Mouse (Mus musculus) midbrain, embryonic 12.5 days (tissue): ENCODE results near the gene Ube4a. TPM values are rescaled to one million over a fixed set of nuclear protein-coding genes. Genes with fewer than 3 reads are reported as not detected.
A peak's percentile ranks its signal among the peaks of the same experiment; 100 is the strongest.

ENCODE experiments used
- ATAC-seq: fragments of 200-750 bp; cut with Nextera tagmentation; 2 replicates; pipeline ENCODE4 v1.8.0; 2017; ENCODE audit warnings: low read depth, moderate TSS enrichment, moderate library complexity; ENCODE audit not compliant: low FRiP score
- H3K27ac ChIP-seq: fragments of 300-500 bp; sonication (generic); replicated peaks from 2 replicates; pipeline ENCODE4 v1.5.1; 2016; ENCODE audit warnings: mild to moderate bottlenecking
- H3K27me3 ChIP-seq: fragments of 300-500 bp; sonication (generic); 2 replicates; pipeline ENCODE4 v1.6.1; 2016; ENCODE audit warnings: mild to moderate bottlenecking
- H3K36me3 ChIP-seq: fragments of 300-500 bp; sonication (generic); 2 replicates; pipeline ENCODE4 v1.6.1; 2016
- H3K4me1 ChIP-seq: fragments of 300-500 bp; sonication (generic); 2 replicates; pipeline ENCODE4 v1.6.1; 2016
- H3K4me2 ChIP-seq: fragments of 300-500 bp; sonication (generic); replicated peaks from 2 replicates; pipeline ENCODE4 v1.6.1; 2016; ENCODE audit warnings: mild to moderate bottlenecking, moderate library complexity
- H3K4me3 ChIP-seq: fragments of 300-500 bp; sonication (generic); 2 replicates; pipeline ENCODE4 v1.5.1; 2016; ENCODE audit warnings: mild to moderate bottlenecking
- H3K9ac ChIP-seq: fragments of 300-500 bp; sonication (generic); replicated peaks from 2 replicates; pipeline ENCODE4 v1.6.1; 2016; ENCODE audit warnings: mild to moderate bottlenecking, moderate library complexity
- H3K9me3 ChIP-seq: fragments of 300-500 bp; sonication (generic); 2 replicates; pipeline ENCODE4 v1.6.1; 2016; ENCODE audit warnings: mild to moderate bottlenecking
- WGBS: fragments of 180-500 bp; shearing (Covaris S2); methylation state at CpG from one replicate; pipeline ENCODE4 v1.1.7; 2016; 5-methylcytosine and 5-hydroxymethylcytosine counted together
- polyA plus RNA-seq: library from polyadenylated mRNA; unstranded; fragments of >200 nt; fragmentation: Nextera tagmentation; extraction: Ambion mirVana; gene quantifications from 2 replicates; pipeline ENCODE4 v1.2.1, GENCODE M21; 2016

Ube4a gene
- polyA plus RNA-seq, 1 experiment from 2014 or later: 34.6 TPM

- WGBS: 85% methylated on average over 6 of the region's 6 CpGs
- H3K4me2 ChIP-seq: no peak overlapping the region
- H3K9ac ChIP-seq: no peak overlapping the region
- H3K27ac ChIP-seq: no peak overlapping the region
- H3K36me3 ChIP-seq: no peaks in the 10 kb centered on the region
- H3K4me3 ChIP-seq: no peak overlapping the region
- H3K27me3 ChIP-seq: no peaks in the 10 kb centered on the region; the same call in 1 of the 2 replicates
- no peaks in the 10 kb centered on the region for H3K4me1 ChIP-seq
- no peak for ATAC-seq
- no peaks in the 10 kb centered on the region for H3K9me3 ChIP-seq
Measured at GRCm38 (mm10) chr9:44891210-44891609, 74.2 kb downstream of the Ube4a start.

- WGBS: 75% methylated on average over 2 of the region's 2 CpGs
- Histone ChIP-seq H3K9ac (no peak overlapping the region), H3K4me1 (no peaks in the 10 kb centered on the region), H3K4me2 (no peak overlapping the region), H3K36me3 (no peaks in the 10 kb centered on the region), H3K4me3 (no peak overlapping the region), H3K9me3 (no peaks in the 10 kb centered on the region), H3K27me3 (no peaks in the 10 kb centered on the region; the same call in 1 of the 2 replicates), H3K27ac (no peak overlapping the region)
- no peak for ATAC-seq
Measured at GRCm38 (mm10) chr9:44890122-44890521, 75.3 kb downstream of the Ube4a start.

GRCm38 (mm10) chr9:44888114-44888624 lies 77.2 kb downstream of the Ube4a start:
- H3K36me3 ChIP-seq: no peaks in the 10 kb centered on the region
- no peaks in the 10 kb centered on the region for H3K9me3 ChIP-seq
- no peak for ATAC-seq
- no peak overlapping the region for H3K27ac ChIP-seq
- H3K9ac ChIP-seq: no peak overlapping the region
- H3K4me3 ChIP-seq: no peak overlapping the region
- WGBS: 86% methylated on average over 7 of the region's 7 CpGs
- peaks cover 3% of the 10 kb centered on the region; the same call in 1 of the 2 replicates for H3K4me1 ChIP-seq
- H3K27me3 ChIP-seq: no peaks in the 10 kb centered on the region; the same call in 1 of the 2 replicates
- no peak overlapping the region for H3K4me2 ChIP-seq

GRCm38 (mm10) chr9:44882981-44883569 lies 82.3 kb downstream of the Ube4a start:
- no peaks in the 10 kb centered on the region for H3K36me3 ChIP-seq
- peaks cover 21% of the 10 kb centered on the region for H3K4me1 ChIP-seq
- H3K4me2 ChIP-seq: peak overlapping the region; percentile 88
- under 1% methylated on average over 21 of the region's 21 CpGs for WGBS
- peak overlapping the region; percentile 98 for H3K9ac ChIP-seq
- H3K27ac ChIP-seq: peak overlapping the region; percentile 100
- no peaks in the 10 kb centered on the region for H3K9me3 ChIP-seq
- H3K4me3 ChIP-seq: peak overlapping the region; percentile 94
- no peak for ATAC-seq
- no peaks in the 10 kb centered on the region for H3K27me3 ChIP-seq

GRCm38 (mm10) chr9:44882436-44882980 lies 82.9 kb downstream of the Ube4a start:
- Histone ChIP-seq H3K36me3 (peaks cover under 1% of the 10 kb centered on the region; the same call in 1 of the 2 replicates), H3K9me3 (no peaks in the 10 kb centered on the region), H3K27me3 (no peaks in the 10 kb centered on the region), H3K4me3 (peak overlapping the region; percentile 94), H3K9ac (peak overlapping the region; percentile 98), H3K4me2 (peak overlapping the region; percentile 88), H3K4me1 (peaks cover 26% of the 10 kb centered on the region), H3K27ac (peak overlapping the region; percentile 100)
- peak; percentile 62 for ATAC-seq
- WGBS: under 1% methylated on average over 26 of the region's 27 CpGs

GRCm38 (mm10) chr9:44881941-44882435 lies 83.4 kb downstream of the Ube4a start:
- peak overlapping the region; percentile 88 for H3K4me2 ChIP-seq
- no peaks in the 10 kb centered on the region for H3K9me3 ChIP-seq
- peak overlapping the region; percentile 94 for H3K4me3 ChIP-seq
- H3K27ac ChIP-seq: peak overlapping the region; percentile 100
- under 1% methylated on average over 29 of the region's 29 CpGs for WGBS
- ATAC-seq: peak; percentile 80
- H3K36me3 ChIP-seq: peaks cover 4% of the 10 kb centered on the region; the same call in 1 of the 2 replicates
- peak overlapping the region; percentile 98 for H3K9ac ChIP-seq
- H3K27me3 ChIP-seq: no peaks in the 10 kb centered on the region
- peaks cover 31% of the 10 kb centered on the region for H3K4me1 ChIP-seq

GRCm38 (mm10) chr9:44881221-44881871 lies 84.1 kb downstream of the Ube4a start, which contains the start of gene Kmt2a:
Kmt2a (minus strand) TSS chr9:44881296.
- Histone ChIP-seq H3K27me3 (no peaks in the 10 kb centered on the region), H3K4me2 (peak within 1 kb of the TSS; percentile 88), H3K4me3 (peak within 1 kb of the TSS; percentile 94), H3K4me1 (peaks cover 37% of the 10 kb centered on the region), H3K9me3 (no peaks in the 10 kb centered on the region), H3K9ac (peak within 1 kb of the TSS; percentile 98), H3K27ac (peak within 1 kb of the TSS; percentile 100), H3K36me3 (peaks cover 4% of the 10 kb centered on the region; the same call in 1 of the 2 replicates)
- WGBS: under 1% methylated on average over 47 of the region's 71 CpGs
- ATAC-seq: peak; percentile 73

GRCm38 (mm10) chr9:44880309-44881081 lies 84.9 kb downstream of the Ube4a start:
- Histone ChIP-seq H3K4me3 (peak overlapping the region; percentile 94), H3K36me3 (peaks cover 4% of the 10 kb centered on the region; the same call in 1 of the 2 replicates), H3K4me1 (peaks cover 46% of the 10 kb centered on the region), H3K9me3 (no peaks in the 10 kb centered on the region), H3K27me3 (no peaks in the 10 kb centered on the region), H3K27ac (peak overlapping the region; percentile 93), H3K9ac (peak overlapping the region; percentile 98), H3K4me2 (peak overlapping the region; percentile 88)
- 0% methylated on average over 41 of the region's 44 CpGs for WGBS
- ATAC-seq: peak; percentile 17; the same call in 1 of the 2 replicates

- peak overlapping the region; percentile 93 for H3K27ac ChIP-seq
- no peaks in the 10 kb centered on the region for H3K9me3 ChIP-seq
- peak overlapping the region; percentile 98 for H3K9ac ChIP-seq
- peak overlapping the region; percentile 94 for H3K4me3 ChIP-seq
- peaks cover 4% of the 10 kb centered on the region; the same call in 1 of the 2 replicates for H3K36me3 ChIP-seq
- H3K4me1 ChIP-seq: peaks cover 50% of the 10 kb centered on the region
- ATAC-seq: no peak
- 2% methylated on average over 13 of the region's 13 CpGs for WGBS
- H3K27me3 ChIP-seq: no peaks in the 10 kb centered on the region
- H3K4me2 ChIP-seq: peak overlapping the region; percentile 88
Measured at GRCm38 (mm10) chr9:44879694-44880271, 85.6 kb downstream of the Ube4a start.

GRCm38 (mm10) chr9:44878776-44879500 lies 86.5 kb downstream of the Ube4a start:
- Histone ChIP-seq H3K36me3 (peaks cover 4% of the 10 kb centered on the region; the same call in 1 of the 2 replicates), H3K4me1 (peaks cover 57% of the 10 kb centered on the region), H3K9me3 (no peaks in the 10 kb centered on the region), H3K27ac (peak overlapping the region; percentile 93), H3K4me3 (peak overlapping the region; percentile 94), H3K9ac (peak overlapping the region; percentile 98), H3K4me2 (peak overlapping the region; percentile 88), H3K27me3 (no peaks in the 10 kb centered on the region)
- WGBS: 30% methylated on average over 9 of the region's 9 CpGs
- no peak for ATAC-seq
